37 mouse cellular contexts compared by ENCODE assay signal in genomic region chr7:128201607-128202006, GRCm38 (mm10). TPM values are rescaled to one million over a fixed set of nuclear protein-coding genes. Genes with fewer than 3 reads are reported as not detected.
"Had no signal": no experiment of that assay in that cellular context is flagged by ENCODE, and none has a peak within 500 bp of the region (broad histone marks: within the 10 kb centered on the region; RNA-seq: fewer than 3 reads in every experiment).

No protein-coding gene starts in this region.

- H3K4me2 ChIP-seq: heart, embryonic 11.5 days; heart, embryonic 12.5 days; heart, embryonic 13.5 days; heart, embryonic 15.5 days; hindbrain, embryonic 12.5 days; hindbrain, embryonic 13.5 days; hindbrain, embryonic 14.5 days; hindbrain, embryonic 15.5 days; intestine, embryonic 15.5 days; kidney, embryonic 15.5 days had no signal

- H3K27ac ChIP-seq: heart, embryonic 10.5 days; heart, embryonic 13.5 days; heart, embryonic 15.5 days; hindbrain, embryonic 10.5 days; hindbrain, embryonic 12.5 days; hindbrain, embryonic 13.5 days; hindbrain, embryonic 14.5 days; hindbrain, embryonic 15.5 days; hindbrain, postnatal 0 days; intestine, embryonic 15.5 days; kidney, embryonic 15.5 days; kidney, postnatal 0 days; layer of hippocampus, adult 2 months had no signal

- H3K36me3 ChIP-seq: heart, embryonic 15.5 days; hindbrain, embryonic 10.5 days; hindbrain, embryonic 12.5 days; hindbrain, embryonic 13.5 days; hindbrain, embryonic 15.5 days; intestine, embryonic 15.5 days; kidney, embryonic 15.5 days had no signal

- H3K27me3 ChIP-seq: heart, embryonic 12.5 days; heart, embryonic 13.5 days; heart, embryonic 15.5 days; hindbrain, embryonic 12.5 days; hindbrain, embryonic 13.5 days; hindbrain, embryonic 15.5 days; intestine, embryonic 15.5 days; kidney, embryonic 15.5 days had no signal

- H3K4me1 ChIP-seq: hindbrain, embryonic 10.5 days; hindbrain, embryonic 12.5 days; hindbrain, embryonic 13.5 days; hindbrain, embryonic 15.5 days; intestine, embryonic 15.5 days; kidney, embryonic 15.5 days had no signal

- DNase-seq: heart, postnatal 14 days; heart, postnatal 36 days; heart, postnatal 4 days; kidney, adult 11 months; kidney, adult 18-20 months; kidney, adult 2 months; kidney, adult 8-10 months; kidney, adult 9 months; kidney, postnatal 10 days; kidney, postnatal 14 days; kidney, postnatal 25 days; kidney, postnatal 36 days; kidney, postnatal 4 days; layer of hippocampus, adult 9-11 months; layer of hippocampus, postnatal 36 days had no signal

- H3K4me3 ChIP-seq: heart, embryonic 10.5 days; heart, embryonic 12.5 days; heart, embryonic 13.5 days; heart, embryonic 15.5 days; hindbrain, embryonic 10.5 days; hindbrain, embryonic 12.5 days; hindbrain, embryonic 13.5 days; hindbrain, embryonic 15.5 days; intestine, embryonic 15.5 days; kidney, embryonic 15.5 days; layer of hippocampus, adult 2 months had no signal

RNA-seq across cellular contexts. Expression of gene Cox6a2, which starts 4.6 kb away (rescaled TPM):
- total RNA-seq: hindbrain, postnatal 0 days had no signal
- polyA plus RNA-seq: hindbrain, embryonic 10.5 days; hindbrain, embryonic 14.5 days; intestine, embryonic 14.5 days; kidney, embryonic 14.5 days; kidney, postnatal 0 days had no signal

RNA-seq across cellular contexts. Expression of gene Itgad, which starts 47.4 kb away (rescaled TPM):
- total RNA-seq: heart, postnatal 25 days; hindbrain, postnatal 0 days had no signal
- polyA plus RNA-seq: heart, embryonic 10.5 days; heart, embryonic 11.5 days; heart, embryonic 12.5 days; hindbrain, embryonic 10.5 days; hindbrain, embryonic 11.5 days; hindbrain, embryonic 12.5 days; hindbrain, embryonic 13.5 days; hindbrain, embryonic 14.5 days; hindbrain, embryonic 15.5 days; hindbrain, embryonic 16.5 days; hindbrain, postnatal 0 days; intestine, embryonic 14.5 days; intestine, embryonic 15.5 days; intestine, postnatal 0 days; kidney, embryonic 14.5 days; kidney, embryonic 15.5 days; kidney, embryonic 16.5 days; kidney, postnatal 0 days had no signal
